Mouse (Mus musculus) hindbrain, embryonic 12.5 days (tissue): ENCODE measurements around the gene Tmem176a. TPM values are rescaled to one million over a fixed set of nuclear protein-coding genes. Genes with fewer than 3 reads are reported as not detected.

Experiments
- ATAC-seq: fragments of 200-750 bp; cut with Nextera tagmentation; 2 replicates; pipeline ENCODE4 v1.8.0; 2017; ENCODE audit warnings: moderate TSS enrichment; ENCODE audit not compliant: low FRiP score
- H3K27ac ChIP-seq: fragments of 300-500 bp; sonication (generic); 2 replicates; pipeline ENCODE4 v1.5.1; 2016; ENCODE audit warnings: mild to moderate bottlenecking
- H3K27me3 ChIP-seq: fragments of 300-500 bp; sonication (generic); 2 replicates; pipeline ENCODE4 v1.6.1; 2016; ENCODE audit warnings: mild to moderate bottlenecking
- H3K36me3 ChIP-seq: fragments of 300-500 bp; sonication (generic); 2 replicates; pipeline ENCODE4 v1.6.1; 2016; ENCODE audit warnings: mild to moderate bottlenecking
- H3K4me1 ChIP-seq: fragments of 300-500 bp; sonication (generic); 2 replicates; pipeline ENCODE4 v1.6.1; 2016
- H3K4me2 ChIP-seq: fragments of 300-500 bp; sonication (generic); replicated peaks from 2 replicates; pipeline ENCODE4 v1.6.1; 2016; ENCODE audit warnings: mild to moderate bottlenecking
- H3K4me3 ChIP-seq: fragments of 300-500 bp; sonication (generic); 2 replicates; pipeline ENCODE4 v1.5.1; 2016; ENCODE audit warnings: mild to moderate bottlenecking
- H3K9ac ChIP-seq: fragments of 300-500 bp; sonication (generic); 2 replicates; pipeline ENCODE4 v1.6.1; 2016; ENCODE audit warnings: mild to moderate bottlenecking, moderate library complexity
- H3K9me3 ChIP-seq: fragments of 300-500 bp; sonication (generic); replicated peaks from 2 replicates; pipeline ENCODE4 v1.6.1; 2016; ENCODE audit warnings: mild to moderate bottlenecking
- WGBS: fragments of 180-500 bp; shearing (Covaris S2); methylation state at CpG from one replicate; pipeline ENCODE4 v1.1.7; 2016; 5-methylcytosine and 5-hydroxymethylcytosine counted together
- polyA plus RNA-seq: library from polyadenylated mRNA; unstranded; fragments of >200 nt; fragmentation: Nextera tagmentation; extraction: Ambion mirVana; gene quantifications from 2 replicates; pipeline ENCODE4 v1.2.1, GENCODE M21; 2016

The Tmem176a gene
- polyA plus RNA-seq, 1 experiment from 2014 or later = 26.5 TPM

DNA sequence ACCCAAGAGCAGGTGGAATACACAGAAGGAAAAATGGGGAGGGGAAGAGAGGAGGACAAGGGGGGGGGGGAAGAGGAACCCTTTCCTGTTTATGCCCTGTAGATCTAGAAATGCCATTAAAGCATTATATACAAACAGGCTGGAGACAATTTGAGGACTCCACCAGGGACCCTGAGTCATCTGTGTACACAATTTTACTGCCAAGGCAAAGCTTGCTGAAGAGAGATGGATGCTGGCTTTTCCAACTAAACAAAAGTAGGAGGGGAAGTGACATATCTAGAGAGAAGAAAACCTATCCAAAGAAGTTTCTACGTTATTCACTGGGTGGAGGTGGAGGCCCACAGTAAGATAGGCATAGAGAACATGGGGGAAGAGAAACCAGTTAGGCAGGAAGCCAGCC, 10.5 kb upstream of the Tmem176a start:
- no peaks in the 10 kb centered on the region for H3K9me3 ChIP-seq
- no peak for ATAC-seq
- no peak overlapping the region for H3K9ac ChIP-seq
- no peak overlapping the region for H3K27ac ChIP-seq
- H3K36me3 ChIP-seq = peaks cover 26% of the 10 kb centered on the region; the same call in 1 of the 2 replicates
- WGBS = 64% methylated on average over 1 of the region's 1 CpGs
- H3K4me2 ChIP-seq = no peak overlapping the region
- H3K4me1 ChIP-seq = no peaks in the 10 kb centered on the region
- H3K4me3 ChIP-seq = no peak overlapping the region
- no peaks in the 10 kb centered on the region for H3K27me3 ChIP-seq

GRCm38 (mm10) chr6:48831141-48831540, 9.6 kb upstream of the Tmem176a start:
- Histone ChIP-seq H3K36me3 (peaks cover 29% of the 10 kb centered on the region; the same call in 1 of the 2 replicates), H3K4me1 (no peaks in the 10 kb centered on the region), H3K27ac (no peak overlapping the region), H3K4me2 (no peak overlapping the region), H3K4me3 (no peak overlapping the region), H3K9me3 (no peaks in the 10 kb centered on the region), H3K9ac (no peak overlapping the region), H3K27me3 (no peaks in the 10 kb centered on the region)
- whole genome bisulfite sequencing = 81% methylated on average over 5 of the region's 5 CpGs
- no peak for ATAC-seq

- no peak for ATAC-seq
- Histone ChIP-seq H3K9ac (no peak overlapping the region), H3K27me3 (no peaks in the 10 kb centered on the region), H3K9me3 (no peaks in the 10 kb centered on the region), H3K4me3 (no peak overlapping the region), H3K36me3 (peaks cover 29% of the 10 kb centered on the region; the same call in 1 of the 2 replicates), H3K4me1 (no peaks in the 10 kb centered on the region), H3K4me2 (no peak overlapping the region), H3K27ac (no peak overlapping the region)
- 96% methylated on average over 1 of the region's 1 CpGs for WGBS
These were observed 8.3 kb upstream of the Tmem176a start for GRCm38 (mm10) chr6:48832426-48832825.

- Histone ChIP-seq H3K9ac (no peak overlapping the region), H3K4me1 (peaks cover 2% of the 10 kb centered on the region), H3K27me3 (no peaks in the 10 kb centered on the region), H3K36me3 (peaks cover 29% of the 10 kb centered on the region; the same call in 1 of the 2 replicates), H3K27ac (no peak overlapping the region), H3K4me2 (no peak overlapping the region), H3K9me3 (no peaks in the 10 kb centered on the region), H3K4me3 (no peak overlapping the region)
- 96% methylated on average over 4 of the region's 4 CpGs for WGBS
- no peak for ATAC-seq
These were observed 7.2 kb upstream of the Tmem176a start for GRCm38 (mm10) chr6:48833515-48833914.

- no peak overlapping the region for H3K4me2 ChIP-seq
- no peak for ATAC-seq
- no peak overlapping the region for H3K9ac ChIP-seq
- no peaks in the 10 kb centered on the region for H3K27me3 ChIP-seq
- H3K27ac ChIP-seq = no peak overlapping the region
- H3K9me3 ChIP-seq = no peaks in the 10 kb centered on the region
- H3K4me1 ChIP-seq = peaks cover 14% of the 10 kb centered on the region
- H3K36me3 ChIP-seq = peaks cover 29% of the 10 kb centered on the region; the same call in 1 of the 2 replicates
- H3K4me3 ChIP-seq = no peak overlapping the region
- WGBS = 86% methylated on average over 5 of the region's 5 CpGs
These were observed 5.5 kb upstream of the Tmem176a start for GRCm38 (mm10) chr6:48835241-48835640.

DNA sequence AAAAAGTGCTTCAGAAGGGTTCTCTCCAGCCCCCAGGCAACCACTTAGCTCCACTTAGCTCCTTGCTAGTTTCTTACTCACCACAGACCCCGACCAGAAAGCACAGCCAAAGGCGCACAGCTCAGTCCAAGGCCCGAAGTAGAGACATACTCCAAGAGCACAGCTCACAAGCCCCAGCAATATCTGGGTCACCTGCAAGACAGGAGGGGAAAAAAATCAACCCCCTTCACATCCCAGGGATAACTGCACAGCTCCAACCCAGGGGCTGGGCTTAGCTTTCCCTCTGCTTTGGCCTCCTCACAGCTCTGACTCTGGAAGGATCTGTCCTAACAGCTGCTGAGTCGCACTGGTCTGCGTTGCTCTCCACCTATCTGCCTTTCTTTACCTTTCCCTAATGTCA, 4.6 kb upstream of the Tmem176a start:
- no peak overlapping the region for H3K4me2 ChIP-seq
- ATAC-seq = no peak
- 88% methylated on average over 5 of the region's 5 CpGs for WGBS
- H3K9ac ChIP-seq = no peak overlapping the region
- H3K36me3 ChIP-seq = peaks cover 29% of the 10 kb centered on the region; the same call in 1 of the 2 replicates
- no peaks in the 10 kb centered on the region for H3K27me3 ChIP-seq
- H3K9me3 ChIP-seq = no peaks in the 10 kb centered on the region
- no peak overlapping the region for H3K27ac ChIP-seq
- H3K4me3 ChIP-seq = no peak overlapping the region
- peaks cover 23% of the 10 kb centered on the region for H3K4me1 ChIP-seq

DNA sequence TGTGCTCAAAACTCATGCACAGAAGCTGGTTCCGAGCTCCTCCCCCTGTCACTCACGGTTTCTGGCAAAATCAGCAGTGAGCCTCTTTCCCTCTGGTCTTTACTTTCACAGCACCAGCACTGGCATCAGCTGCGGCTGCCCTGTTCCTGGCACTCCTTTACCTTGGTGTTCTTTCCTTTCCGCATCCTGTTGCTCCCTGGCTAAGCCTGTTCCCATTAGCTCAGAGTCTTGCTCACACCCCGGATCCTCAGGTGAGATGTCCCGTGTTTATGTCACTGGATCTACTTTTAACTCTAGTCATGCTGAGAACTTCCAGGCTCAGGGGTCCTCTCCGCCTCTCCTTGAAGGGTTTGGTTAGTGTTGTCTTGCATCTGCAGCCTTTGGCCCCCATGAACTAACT, 3.2 kb upstream of the Tmem176a start:
- H3K4me3 ChIP-seq = no peak overlapping the region
- H3K36me3 ChIP-seq = peaks cover 29% of the 10 kb centered on the region; the same call in 1 of the 2 replicates
- H3K9me3 ChIP-seq = no peaks in the 10 kb centered on the region
- 84% methylated on average over 7 of the region's 7 CpGs for WGBS
- H3K27me3 ChIP-seq = no peaks in the 10 kb centered on the region
- H3K4me1 ChIP-seq = peaks cover 35% of the 10 kb centered on the region
- H3K9ac ChIP-seq = no peak overlapping the region
- H3K27ac ChIP-seq = no peak overlapping the region
- ATAC-seq = no peak
- no peak overlapping the region for H3K4me2 ChIP-seq

- peaks cover 20% of the 10 kb centered on the region; the same call in 1 of the 2 replicates for H3K36me3 ChIP-seq
- no peak overlapping the region for H3K4me3 ChIP-seq
- H3K9me3 ChIP-seq = no peaks in the 10 kb centered on the region
- no peak overlapping the region for H3K27ac ChIP-seq
- H3K9ac ChIP-seq = no peak overlapping the region
- peak overlapping the region; percentile 54; the same call in 1 of the 2 replicates for H3K4me2 ChIP-seq
- no peaks in the 10 kb centered on the region for H3K27me3 ChIP-seq
- WGBS = 76% methylated on average over 6 of the region's 6 CpGs
- ATAC-seq = no peak
- peaks cover 35% of the 10 kb centered on the region for H3K4me1 ChIP-seq
These were observed 2.2 kb upstream of the Tmem176a start for GRCm38 (mm10) chr6:48838321-48839080.

GRCm38 (mm10) chr6:48840973-48841625, 380 bp downstream of the Tmem176a start, which contains the start of gene Tmem176b:
Tmem176b (minus strand) TSS chr6:48841496.
- 10% methylated on average over 6 of the region's 6 CpGs for WGBS
- H3K9me3 ChIP-seq = no peaks in the 10 kb centered on the region
- ATAC-seq = peak; percentile 92
- peak within 1 kb of the TSS; percentile 74 for H3K27ac ChIP-seq
- peak within 1 kb of the TSS; percentile 54 for H3K4me2 ChIP-seq
- H3K4me3 ChIP-seq = peak within 1 kb of the TSS; percentile 33
- no peaks in the 10 kb centered on the region for H3K27me3 ChIP-seq
- peak within 1 kb of the TSS; percentile 50 for H3K9ac ChIP-seq
- peaks cover 35% of the 10 kb centered on the region for H3K4me1 ChIP-seq
- 0 out of 2 replicates have a peak, but pooled peaks cover 5% of the 10 kb centered on the region for H3K36me3 ChIP-seq

- Histone ChIP-seq H3K36me3 (0 out of 2 replicates have a peak, but pooled peaks cover 5% of the 10 kb centered on the region), H3K27me3 (no peaks in the 10 kb centered on the region), H3K9ac (peak overlapping the region; percentile 50; the same call in 1 of the 2 replicates), H3K27ac (no peak overlapping the region; the same call in 1 of the 2 replicates), H3K9me3 (no peaks in the 10 kb centered on the region), H3K4me2 (peak overlapping the region; percentile 54), H3K4me1 (peaks cover 35% of the 10 kb centered on the region), H3K4me3 (no peak overlapping the region)
- no peak for ATAC-seq
- WGBS = 70% methylated on average over 11 of the region's 11 CpGs
These were observed 1.6 kb downstream of the Tmem176a start for GRCm38 (mm10) chr6:48842111-48842842.

- H3K4me1 ChIP-seq = peaks cover 23% of the 10 kb centered on the region
- H3K9ac ChIP-seq = no peak overlapping the region
- H3K27me3 ChIP-seq = no peaks in the 10 kb centered on the region
- ATAC-seq = no peak
- no peak overlapping the region for H3K4me2 ChIP-seq
- no peak overlapping the region for H3K4me3 ChIP-seq
- no peak overlapping the region for H3K27ac ChIP-seq
- H3K9me3 ChIP-seq = no peaks in the 10 kb centered on the region
- WGBS = 66% methylated on average over 4 of the region's 4 CpGs
- 0 out of 2 replicates have a peak, but pooled peaks cover 5% of the 10 kb centered on the region for H3K36me3 ChIP-seq
These were observed 4.4 kb downstream of the Tmem176a start for GRCm38 (mm10) chr6:48845086-48845485.
